Mouse (Mus musculus): Measurements from ENCODE around the gene C1qtnf6.

DNA sequence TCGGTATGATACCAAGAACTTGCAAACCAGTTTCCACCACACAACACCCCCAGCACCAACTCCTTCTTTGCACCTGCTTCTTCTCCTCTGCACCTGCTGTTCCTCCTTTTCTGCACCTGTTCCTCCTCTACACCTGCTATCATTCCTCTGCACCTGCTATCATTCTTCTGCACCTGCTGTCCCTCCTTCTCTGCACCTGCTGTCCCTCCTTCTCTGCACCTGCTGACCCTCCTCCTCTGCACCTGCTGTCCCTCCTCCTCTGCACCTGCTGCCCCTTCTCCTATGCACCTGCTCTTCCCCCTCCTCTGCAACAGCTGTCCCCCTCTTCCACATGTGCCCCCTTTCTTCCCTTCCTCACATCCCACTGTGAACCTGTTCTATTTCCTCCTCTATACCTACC lies 44.7 kb downstream of the C1qtnf6 start:
- TF ChIP-seq POLR2AphosphoS5 (IDR thresholded peaks at IDR 0.05; ENCODE audit: insufficient replicate concordance, low read depth, low read length) (no peak), CTCF (IDR thresholded peaks at IDR 0.05; ENCODE audit: low read depth, low read length) (no peak), GATA1 (IDR thresholded peaks at IDR 0.05; ENCODE audit: borderline replicate concordance, low read length) (no peak), GATA2 (IDR thresholded peaks at IDR 0.05; ENCODE audit: borderline replicate concordance, low read depth, low read length) (no peak), TAL1 (conservative IDR thresholded peaks at IDR 0.05; ENCODE audit: low read depth, low read length) (no peak)

Data from G1E (cell line).